Mouse (Mus musculus): ENCODE results near the gene Krt88. TPM values are rescaled to one million over a fixed set of nuclear protein-coding genes. Genes with fewer than 3 reads are reported as not detected.

Krt88 gene
- polyA plus RNA-seq, 1 experiment from 2014 or later: not detected

DNA sequence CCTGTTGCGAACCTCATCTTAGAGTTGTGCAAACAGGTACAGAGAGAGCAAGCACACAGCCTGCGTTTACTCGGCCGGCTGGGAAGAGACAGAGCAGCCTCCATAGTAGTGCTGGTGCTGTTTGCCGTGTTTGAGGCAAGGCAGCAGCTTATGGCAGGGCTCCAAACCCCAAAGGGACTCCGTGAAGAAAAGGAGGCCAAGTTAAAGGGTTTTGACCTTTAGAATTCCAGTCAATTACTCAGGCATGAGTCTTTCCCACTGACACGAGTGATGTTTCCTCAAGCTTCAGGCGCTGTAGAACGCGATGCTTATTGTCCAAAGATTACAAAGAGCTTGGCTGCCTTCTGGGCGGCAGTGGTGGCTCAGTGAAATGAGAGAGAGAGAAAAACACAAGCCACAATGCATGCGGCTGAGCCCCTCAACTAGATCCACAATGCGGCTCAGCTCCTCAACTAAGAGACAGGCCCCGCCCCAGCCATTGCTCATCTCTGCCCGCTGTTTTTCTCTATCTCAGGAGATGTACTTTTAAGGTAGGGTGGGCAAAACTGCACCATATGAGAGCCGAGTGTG lies 10.9 kb downstream of the Krt88 start:
- H3K27me3 ChIP-seq (ENCODE audit: control insufficient read depth, insufficient read depth, low read length): no peaks in the 10 kb centered on the region
- ATAC-seq (ENCODE audit: insufficient number of reproducible peaks, insufficient read depth, low FRiP score, low read depth): no peak
- no peaks in the 10 kb centered on the region for H3K36me3 ChIP-seq (ENCODE audit: control insufficient read depth, insufficient read depth, low read length)
- H3K9ac ChIP-seq (replicated peaks; ENCODE audit: low read depth, low read length): no peak overlapping the region
- H3K9me3 ChIP-seq (ENCODE audit: control insufficient read depth, low read depth, low read length): no peaks in the 10 kb centered on the region
- no peak overlapping the region for H3K27ac ChIP-seq (ENCODE audit: low read length)
- H3K4me3 ChIP-seq (ENCODE audit: low read depth, low read length): no peak overlapping the region
- no peak overlapping the region for H3K4me2 ChIP-seq (replicated peaks; ENCODE audit: low read depth, low read length)
- WGBS: 55% methylated on average over 16 of the region's 16 CpGs
- no peaks in the 10 kb centered on the region for H3K4me1 ChIP-seq (ENCODE audit: control insufficient read depth, insufficient read depth, low read length)

DNA sequence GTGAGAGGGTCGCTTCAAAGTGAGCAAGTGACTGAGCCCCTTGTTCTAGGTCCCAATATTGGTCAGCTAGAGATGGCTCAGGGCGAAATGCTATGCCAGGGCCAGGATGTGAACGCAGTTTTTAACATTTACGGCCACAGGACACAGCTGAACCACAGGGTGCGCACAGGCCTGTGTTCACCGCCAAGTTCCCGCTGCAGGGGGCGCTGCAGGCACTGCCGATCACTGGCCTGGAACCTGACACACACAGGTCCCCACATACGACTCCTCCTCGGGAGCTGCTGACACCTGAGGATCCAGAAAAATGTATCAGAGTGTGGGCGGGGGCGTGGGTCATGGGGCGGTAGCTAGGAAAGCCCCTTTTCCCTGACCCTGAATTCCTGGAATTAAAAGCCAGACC lies 11.7 kb downstream of the Krt88 start:
- H3K27me3 ChIP-seq (ENCODE audit: control insufficient read depth, insufficient read depth, low read length): no peaks in the 10 kb centered on the region
- no peak overlapping the region for H3K9ac ChIP-seq (replicated peaks; ENCODE audit: low read depth, low read length)
- no peak overlapping the region for H3K4me3 ChIP-seq (ENCODE audit: low read depth, low read length)
- no peaks in the 10 kb centered on the region for H3K36me3 ChIP-seq (ENCODE audit: control insufficient read depth, insufficient read depth, low read length)
- no peaks in the 10 kb centered on the region for H3K4me1 ChIP-seq (ENCODE audit: control insufficient read depth, insufficient read depth, low read length)
- no peaks in the 10 kb centered on the region for H3K9me3 ChIP-seq (ENCODE audit: control insufficient read depth, low read depth, low read length)
- H3K4me2 ChIP-seq (replicated peaks; ENCODE audit: low read depth, low read length): no peak overlapping the region
- ATAC-seq (ENCODE audit: insufficient number of reproducible peaks, insufficient read depth, low FRiP score, low read depth): no peak
- H3K27ac ChIP-seq (ENCODE audit: low read length): no peak overlapping the region
- 67% methylated on average over 14 of the region's 14 CpGs for WGBS

DNA sequence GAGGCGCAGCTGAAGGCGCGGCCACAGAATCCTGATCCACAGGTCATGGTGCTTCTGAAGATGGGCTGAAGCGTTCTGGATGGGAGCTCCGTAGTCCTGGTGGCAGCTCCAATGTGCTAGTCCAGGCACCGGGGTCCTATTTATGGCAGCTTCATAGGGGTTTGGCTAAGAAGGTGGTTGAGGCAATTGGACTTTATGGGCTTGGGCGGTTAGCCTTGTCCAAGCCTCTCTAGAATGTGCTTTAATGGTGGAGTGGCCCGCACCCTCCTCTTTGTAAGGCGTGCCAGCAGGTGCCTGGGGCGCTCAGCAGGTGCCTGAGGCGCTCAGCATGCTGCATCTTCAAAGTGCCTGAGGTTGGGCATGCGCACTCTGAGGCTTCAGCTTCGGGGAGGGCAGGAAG lies 16.1 kb downstream of the Krt88 start, which contains the start of gene Krt81:
Gene Krt81, minus strand, starts transcription at position 101 of the 400 bp plus-strand sequence.
- no peak for ATAC-seq (ENCODE audit: insufficient number of reproducible peaks, insufficient read depth, low FRiP score, low read depth)
- Histone ChIP-seq H3K4me3 (ENCODE audit: low read depth, low read length) (no peak within 1 kb of the TSS), H3K4me2 (replicated peaks; ENCODE audit: low read depth, low read length) (no peak within 1 kb of the TSS), H3K9ac (replicated peaks; ENCODE audit: low read depth, low read length) (no peak within 1 kb of the TSS), H3K9me3 (ENCODE audit: control insufficient read depth, low read depth, low read length) (no peaks in the 10 kb centered on the region), H3K27me3 (ENCODE audit: control insufficient read depth, insufficient read depth, low read length) (no peaks in the 10 kb centered on the region), H3K4me1 (ENCODE audit: control insufficient read depth, insufficient read depth, low read length) (no peaks in the 10 kb centered on the region), H3K36me3 (ENCODE audit: control insufficient read depth, insufficient read depth, low read length) (no peaks in the 10 kb centered on the region), H3K27ac (ENCODE audit: low read length) (no peak within 1 kb of the TSS)
- WGBS: 83% methylated on average over 13 of the region's 13 CpGs

DNA sequence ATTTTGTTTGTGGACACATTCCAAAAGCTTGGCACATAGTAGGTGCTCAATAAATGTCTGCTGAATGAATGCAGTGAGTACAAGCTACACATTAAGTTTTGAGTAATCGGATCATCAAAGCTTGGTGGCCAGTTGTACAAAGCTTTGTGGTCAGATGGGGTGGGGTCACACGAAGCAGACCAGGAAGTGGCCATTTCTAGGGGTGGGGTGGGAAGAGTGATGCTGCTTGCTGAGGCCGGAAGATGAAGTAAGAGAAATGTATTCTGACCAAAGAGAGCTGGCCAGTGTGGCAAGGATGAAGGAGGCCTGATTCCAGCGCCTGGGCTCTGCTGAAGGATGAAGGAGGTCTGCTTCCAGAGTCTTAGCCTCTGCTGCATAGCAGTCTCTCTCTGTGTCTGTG lies 21.5 kb downstream of the Krt88 start:
- Histone ChIP-seq H3K9ac (replicated peaks; ENCODE audit: low read depth, low read length) (no peak overlapping the region), H3K27me3 (ENCODE audit: control insufficient read depth, insufficient read depth, low read length) (no peaks in the 10 kb centered on the region), H3K4me1 (ENCODE audit: control insufficient read depth, insufficient read depth, low read length) (no peaks in the 10 kb centered on the region), H3K4me3 (ENCODE audit: low read depth, low read length) (no peak overlapping the region), H3K27ac (ENCODE audit: low read length) (no peak overlapping the region), H3K9me3 (ENCODE audit: control insufficient read depth, low read depth, low read length) (no peaks in the 10 kb centered on the region), H3K4me2 (replicated peaks; ENCODE audit: low read depth, low read length) (no peak overlapping the region), H3K36me3 (ENCODE audit: control insufficient read depth, insufficient read depth, low read length) (no peaks in the 10 kb centered on the region)
- no peak for ATAC-seq (ENCODE audit: insufficient number of reproducible peaks, insufficient read depth, low FRiP score, low read depth)
- 75% methylated on average over 4 of the region's 4 CpGs for WGBS

DNA sequence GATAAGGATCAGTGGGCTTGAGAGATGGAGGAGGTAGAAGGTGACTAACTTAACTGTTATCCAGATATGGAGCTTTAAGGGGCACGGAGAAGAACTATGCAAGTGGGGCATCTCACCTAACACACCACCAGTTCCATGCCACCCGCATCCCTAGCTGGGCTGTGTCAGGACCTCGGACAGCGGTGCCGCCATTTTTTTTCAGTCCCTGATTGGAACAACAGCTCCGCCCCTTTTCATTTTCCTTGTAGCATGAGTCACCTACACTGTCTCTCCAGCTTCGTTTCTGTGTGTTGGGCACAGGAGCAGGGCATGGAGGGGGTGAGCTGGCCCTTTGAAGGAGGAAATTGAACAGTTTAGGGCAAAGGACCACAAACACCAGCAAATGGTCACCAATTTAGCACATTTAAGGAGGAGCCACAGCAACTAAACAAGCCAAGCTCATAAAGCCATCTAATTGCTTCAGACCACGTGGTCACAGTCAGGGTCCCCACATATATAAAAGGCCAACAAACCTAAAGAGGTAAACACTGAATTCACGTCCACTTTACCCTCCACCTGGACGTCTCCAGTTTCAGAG lies 25.5 kb downstream of the Krt88 start, which contains the start of gene Krt86:
Gene Krt86, plus strand, starts transcription at position 527 of the 577 bp plus-strand sequence.
- no peak within 1 kb of the TSS for H3K9ac ChIP-seq (replicated peaks; ENCODE audit: low read depth, low read length)
- no peak within 1 kb of the TSS for H3K4me3 ChIP-seq (ENCODE audit: low read depth, low read length)
- no peaks in the 10 kb centered on the region for H3K4me1 ChIP-seq (ENCODE audit: control insufficient read depth, insufficient read depth, low read length)
- no peaks in the 10 kb centered on the region for H3K36me3 ChIP-seq (ENCODE audit: control insufficient read depth, insufficient read depth, low read length)
- 26% methylated on average over 10 of the region's 10 CpGs for WGBS
- H3K4me2 ChIP-seq (replicated peaks; ENCODE audit: low read depth, low read length): no peak within 1 kb of the TSS
- no peaks in the 10 kb centered on the region for H3K9me3 ChIP-seq (ENCODE audit: control insufficient read depth, low read depth, low read length)
- no peak within 1 kb of the TSS for H3K27ac ChIP-seq (ENCODE audit: low read length)
- ATAC-seq (ENCODE audit: insufficient number of reproducible peaks, insufficient read depth, low FRiP score, low read depth): no peak
- no peaks in the 10 kb centered on the region for H3K27me3 ChIP-seq (ENCODE audit: control insufficient read depth, insufficient read depth, low read length)

DNA sequence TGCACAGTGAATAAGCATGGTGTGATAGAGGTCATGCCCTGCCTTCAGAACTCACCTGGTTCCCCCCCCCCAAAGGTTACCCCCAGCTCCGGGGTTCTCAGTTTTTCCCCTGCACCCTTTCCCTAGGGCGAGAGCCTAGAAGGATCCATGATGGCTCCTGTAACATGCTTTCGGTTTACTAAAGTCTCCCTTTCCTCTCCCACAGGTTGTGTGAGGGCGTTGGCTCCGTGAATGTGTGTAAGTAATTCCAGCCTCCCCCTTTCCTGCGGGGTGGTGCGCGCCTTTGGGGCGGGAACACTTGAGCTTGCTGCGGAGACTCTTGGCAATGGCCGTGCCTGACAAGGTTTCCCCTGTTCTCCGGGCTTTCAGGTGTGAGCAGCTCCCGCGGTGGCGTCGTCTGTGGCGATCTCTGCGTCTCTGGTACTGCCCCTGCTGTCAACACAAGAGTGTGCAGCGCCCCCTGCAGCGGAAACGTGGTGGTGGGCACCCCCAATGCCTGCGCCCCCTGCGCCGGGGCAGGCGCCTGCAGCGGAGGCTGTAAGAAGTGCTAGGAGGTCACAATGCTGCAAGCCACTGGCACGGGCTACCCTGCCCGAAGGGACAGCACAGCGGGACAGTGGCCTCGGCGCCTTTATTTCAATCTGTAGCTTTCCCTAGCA lies 31.6 kb downstream of the Krt88 start:
- H3K4me1 ChIP-seq (ENCODE audit: control insufficient read depth, insufficient read depth, low read length): 0 out of 2 replicates have a peak, but pooled peaks cover 7% of the 10 kb centered on the region
- no peak for ATAC-seq (ENCODE audit: insufficient number of reproducible peaks, insufficient read depth, low FRiP score, low read depth)
- H3K9me3 ChIP-seq (ENCODE audit: control insufficient read depth, low read depth, low read length): no peaks in the 10 kb centered on the region
- no peak overlapping the region for H3K27ac ChIP-seq (ENCODE audit: low read length)
- H3K27me3 ChIP-seq (ENCODE audit: control insufficient read depth, insufficient read depth, low read length): no peaks in the 10 kb centered on the region
- H3K4me2 ChIP-seq (replicated peaks; ENCODE audit: low read depth, low read length): peak overlapping the region; percentile 40
- H3K36me3 ChIP-seq (ENCODE audit: control insufficient read depth, insufficient read depth, low read length): no peaks in the 10 kb centered on the region
- peak overlapping the region; percentile 13 for H3K4me3 ChIP-seq (ENCODE audit: low read depth, low read length)
- 7% methylated on average over 31 of the region's 31 CpGs for WGBS
- no peak overlapping the region for H3K9ac ChIP-seq (replicated peaks; ENCODE audit: low read depth, low read length)

DNA sequence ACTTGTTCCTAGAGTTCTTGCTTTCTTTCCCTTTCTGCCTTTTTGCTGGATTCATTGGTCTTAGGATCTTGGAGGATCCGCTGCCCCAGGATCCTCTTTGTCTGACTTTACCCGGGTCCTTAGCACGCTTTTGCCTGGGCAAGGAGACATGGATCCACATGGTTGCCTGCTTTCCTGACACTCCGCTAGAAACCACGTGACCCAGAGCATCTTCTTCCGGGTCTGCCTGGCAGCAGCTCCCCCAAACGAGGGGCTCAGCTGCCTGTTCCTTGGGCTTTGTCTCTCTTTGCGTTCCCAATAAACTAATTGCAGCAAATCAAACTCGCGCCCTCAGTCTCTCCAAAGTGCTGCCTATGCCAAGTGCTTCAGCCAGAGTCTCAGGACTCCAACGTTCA lies 32.1 kb downstream of the Krt88 start:
- 0 out of 2 replicates have a peak, but pooled peaks cover 7% of the 10 kb centered on the region for H3K4me1 ChIP-seq (ENCODE audit: control insufficient read depth, insufficient read depth, low read length)
- ATAC-seq (ENCODE audit: insufficient number of reproducible peaks, insufficient read depth, low FRiP score, low read depth): no peak
- WGBS: 36% methylated on average over 11 of the region's 11 CpGs
- no peaks in the 10 kb centered on the region for H3K9me3 ChIP-seq (ENCODE audit: control insufficient read depth, low read depth, low read length)
- H3K4me3 ChIP-seq (ENCODE audit: low read depth, low read length): peak overlapping the region; percentile 13
- H3K27me3 ChIP-seq (ENCODE audit: control insufficient read depth, insufficient read depth, low read length): no peaks in the 10 kb centered on the region
- peak overlapping the region; percentile 40 for H3K4me2 ChIP-seq (replicated peaks; ENCODE audit: low read depth, low read length)
- H3K27ac ChIP-seq (ENCODE audit: low read length): no peak overlapping the region
- H3K9ac ChIP-seq (replicated peaks; ENCODE audit: low read depth, low read length): no peak overlapping the region
- H3K36me3 ChIP-seq (ENCODE audit: control insufficient read depth, insufficient read depth, low read length): no peaks in the 10 kb centered on the region

DNA sequence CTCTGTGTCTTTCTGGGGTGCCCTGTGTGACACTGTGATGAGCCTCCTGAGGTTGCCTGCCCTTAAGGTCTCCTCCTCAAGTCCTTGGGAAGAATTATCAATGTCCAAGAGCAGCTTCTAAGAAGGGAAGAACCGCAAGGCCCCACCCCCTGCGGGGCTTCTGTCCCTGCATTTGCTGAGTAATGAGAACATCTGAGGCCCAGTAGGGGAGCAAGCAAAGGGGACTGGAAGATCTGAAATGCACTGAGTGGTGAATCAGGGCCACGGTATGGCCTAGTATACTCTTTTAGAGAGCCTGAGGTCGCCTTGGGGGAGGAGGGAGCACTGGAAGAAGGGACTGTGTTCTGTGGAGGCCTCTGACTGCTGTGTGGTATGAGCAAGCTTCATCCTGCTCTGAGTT lies 34.5 kb downstream of the Krt88 start:
- no peaks in the 10 kb centered on the region for H3K9me3 ChIP-seq (ENCODE audit: control insufficient read depth, low read depth, low read length)
- H3K36me3 ChIP-seq (ENCODE audit: control insufficient read depth, insufficient read depth, low read length): no peaks in the 10 kb centered on the region
- H3K4me1 ChIP-seq (ENCODE audit: control insufficient read depth, insufficient read depth, low read length): 0 out of 2 replicates have a peak, but pooled peaks cover 7% of the 10 kb centered on the region
- H3K4me2 ChIP-seq (replicated peaks; ENCODE audit: low read depth, low read length): no peak overlapping the region
- H3K27me3 ChIP-seq (ENCODE audit: control insufficient read depth, insufficient read depth, low read length): no peaks in the 10 kb centered on the region
- no peak for ATAC-seq (ENCODE audit: insufficient number of reproducible peaks, insufficient read depth, low FRiP score, low read depth)
- 37% methylated on average over 4 of the region's 4 CpGs for WGBS
- no peak overlapping the region for H3K9ac ChIP-seq (replicated peaks; ENCODE audit: low read depth, low read length)
- H3K27ac ChIP-seq (ENCODE audit: low read length): no peak overlapping the region
- no peak overlapping the region for H3K4me3 ChIP-seq (ENCODE audit: low read depth, low read length)

Data from stomach, embryonic 14.5 days (tissue).